Mouse (Mus musculus): Measurements from ENCODE around the gene Prps2. TPM values are rescaled to one million over a fixed set of nuclear protein-coding genes. Genes with fewer than 3 reads are reported as not detected.
A peak's percentile ranks its signal among the peaks of the same experiment; 100 is the strongest.

Gene Prps2
- total RNA-seq, 2 experiments from 2014 or later: 41.3 to 49.3 TPM

DNA sequence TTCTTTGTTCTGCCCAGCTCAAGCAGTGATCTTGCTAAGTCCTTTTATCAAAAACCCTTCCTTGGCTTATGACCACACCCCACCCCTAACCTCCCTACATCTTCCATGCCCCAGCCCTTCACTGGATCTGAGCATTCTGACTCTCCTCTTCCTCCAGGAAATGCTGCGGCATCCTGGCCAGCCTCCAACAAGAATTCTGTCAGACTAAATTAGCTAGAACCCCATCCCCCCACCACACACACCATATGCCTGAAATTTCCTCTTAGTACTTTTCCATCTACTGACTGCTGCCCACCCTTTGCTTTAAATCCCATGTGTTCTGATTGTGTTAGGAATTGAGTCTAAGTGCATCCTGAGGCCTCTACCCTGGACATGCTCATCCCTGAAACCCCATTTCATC is 53.5 kb downstream of the Prps2 start:
- no peak for ATAC-seq (replicated peaks; ENCODE audit: poor library complexity, severe bottlenecking)

DNA sequence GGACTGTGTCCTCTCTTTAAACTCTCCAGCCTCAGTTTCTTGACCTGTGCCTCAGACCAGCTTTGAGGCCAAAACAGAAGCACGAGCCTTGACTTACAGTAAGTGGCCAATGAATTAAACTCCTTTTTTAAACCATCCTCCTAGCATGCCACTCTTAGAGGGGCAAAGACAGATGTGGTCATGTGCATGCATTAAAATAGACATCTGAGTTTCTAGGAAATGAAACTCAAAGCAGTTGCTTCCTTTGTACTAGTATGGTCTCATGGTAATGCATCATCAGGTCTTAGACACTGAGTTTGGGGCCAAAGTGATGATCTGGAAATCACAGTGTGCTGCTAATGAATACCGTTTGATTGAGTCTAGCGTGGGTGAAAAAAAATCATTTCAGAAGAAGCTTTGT is 54.0 kb downstream of the Prps2 start:
- ATAC-seq (replicated peaks; ENCODE audit: poor library complexity, severe bottlenecking): peak; percentile 62

GRCm38 (mm10) chrX:167323742-167324141 is 58.8 kb downstream of the Prps2 start:
- ATAC-seq (replicated peaks; ENCODE audit: poor library complexity, severe bottlenecking): no peak

GRCm38 (mm10) chrX:167321233-167321806 is 61.2 kb downstream of the Prps2 start:
- ATAC-seq (replicated peaks; ENCODE audit: poor library complexity, severe bottlenecking): no peak

DNA sequence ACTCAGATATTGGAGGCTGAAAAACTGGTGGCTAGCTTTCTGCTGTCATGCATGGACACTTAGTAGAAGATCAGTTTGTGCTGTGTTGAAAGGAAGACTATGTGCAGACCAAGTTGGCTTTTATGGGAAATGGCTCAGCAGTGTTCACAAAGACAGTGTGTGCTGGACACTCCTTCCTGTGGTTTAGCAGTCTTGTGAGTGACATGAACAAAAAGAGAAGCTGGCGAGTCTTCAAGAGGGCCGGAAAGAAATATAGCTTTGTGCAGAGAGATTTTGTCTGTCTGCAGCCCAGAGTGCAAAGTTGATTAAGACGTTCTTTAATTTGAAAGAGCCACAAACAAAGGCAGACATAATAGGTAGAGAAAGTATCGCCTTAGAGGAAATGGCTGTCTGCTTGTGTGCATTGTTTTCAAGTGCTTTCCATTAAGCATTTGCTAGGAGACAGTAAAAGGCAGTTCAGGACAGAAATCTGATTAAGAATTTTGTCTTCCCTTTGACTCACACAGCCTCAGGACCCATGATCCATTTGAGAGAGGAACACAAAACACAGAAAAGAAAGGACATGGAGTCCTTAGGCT is 63.6 kb downstream of the Prps2 start:
- ATAC-seq (replicated peaks; ENCODE audit: poor library complexity, severe bottlenecking): peak; percentile 83

- ATAC-seq (replicated peaks; ENCODE audit: poor library complexity, severe bottlenecking): peak; percentile 94
Measured at GRCm38 (mm10) chrX:167315766-167316165, 66.8 kb downstream of the Prps2 start.

GRCm38 (mm10) chrX:167315093-167315726 is 67.3 kb downstream of the Prps2 start:
- ATAC-seq (replicated peaks; ENCODE audit: poor library complexity, severe bottlenecking): 0 out of 2 replicates have a peak, but pooled peaks have one; percentile 5

DNA sequence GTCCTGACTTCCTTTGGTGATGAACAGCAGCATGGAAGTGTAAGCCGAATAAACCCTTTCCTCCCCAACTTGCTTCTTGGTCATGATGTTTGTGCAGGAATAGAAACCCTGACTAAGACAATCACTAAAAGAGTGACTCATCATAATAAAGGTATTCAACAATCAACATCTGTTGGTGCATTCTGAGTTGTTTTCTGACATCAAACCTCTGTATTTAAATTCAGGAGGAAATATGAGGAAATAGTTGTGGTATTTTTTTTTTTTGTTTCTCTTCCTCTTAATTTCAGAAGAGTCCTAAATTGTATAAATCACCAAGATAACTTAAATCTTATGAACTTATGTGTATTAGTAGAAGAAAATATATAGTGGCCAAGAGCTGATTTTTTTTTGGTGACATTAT is 80.5 kb downstream of the Prps2 start:
- peak; percentile 96 for ATAC-seq (replicated peaks; ENCODE audit: poor library complexity, severe bottlenecking)

Other genes with a start within 250 kb of the Prps2 start
- 2,489 and 3,033 TPM in 2 replicates for gene Tmsb4x, start 173.4 kb downstream of the Prps2 start, total RNA-seq (2014; fragmentation: Nextera tagmentation)
- 1,767 and 2,018 TPM in 2 replicates for gene Tmsb4x, start 173.4 kb downstream of the Prps2 start, total RNA-seq (2017)
- 3.5 and 3.8 TPM in 2 replicates for gene Tlr8, start 118.4 kb downstream of the Prps2 start, total RNA-seq (2014; fragmentation: Nextera tagmentation)
- gene Tlr8, start 118.4 kb downstream of the Prps2 start, total RNA-seq (2017): 0.99 and 1.4 TPM in 2 replicates
- gene Tlr7, start 52.2 kb downstream of the Prps2 start, total RNA-seq (2014; fragmentation: Nextera tagmentation): 0.77 and 2.1 TPM in 2 replicates
- 0.78 and 1.3 TPM in 2 replicates for gene Tlr7, start 52.2 kb downstream of the Prps2 start, total RNA-seq (2017)

All from granulocyte monocyte progenitor cell, adult 5-6 weeks (primary cell).